Mouse (Mus musculus) adrenal gland, adult 2 months (tissue): Measurements from ENCODE around the gene Gm28038. TPM values are rescaled to one million over a fixed set of nuclear protein-coding genes. Genes with fewer than 3 reads are reported as not detected.

ENCODE experiments used
- DNase-seq: peaks from one replicate; pipeline ENCODE4 v3.0.0; 2021
- polyA plus RNA-seq: library from polyadenylated mRNA; depleted of rRNA; stranded (reverse); fragments of >200 nt; gene quantifications from 2 replicates; pipeline ENCODE4 v1.2.3, GENCODE M21; 2012
- total RNA-seq, 2 experiments: library from RNA; stranded (reverse); gene quantifications; 2 replicates each; pipeline ENCODE4 v1.2.3; 2021

Gm28038 gene
- total and polyA plus RNA-seq, 3 experiments = not detected

GRCm38 (mm10) chr2:30285416-30286181, 4.8 kb downstream of the Gm28038 start:
- DNase-seq = no peak

GRCm38 (mm10) chr2:30286192-30287026, 5.6 kb downstream of the Gm28038 start, which contains the start of the genes Dolk and Nup188:
Gene Dolk, minus strand, starts transcription at chr2:30286334.
Gene Nup188, plus strand, starts transcription at chr2:30286397.
- peak; percentile 97 for DNase-seq

GRCm38 (mm10) chr2:30287027-30287373, 6.2 kb downstream of the Gm28038 start:
- peak; percentile 21 for DNase-seq

GRCm38 (mm10) chr2:30299525-30299924, 18.7 kb downstream of the Gm28038 start:
- peak; percentile 34 for DNase-seq

- DNase-seq = no peak
Measured at GRCm38 (mm10) chr2:30299966-30300365, 19.1 kb downstream of the Gm28038 start.

- DNase-seq = no peak
Measured at GRCm38 (mm10) chr2:30306087-30306486, 25.2 kb downstream of the Gm28038 start.

GRCm38 (mm10) chr2:30309351-30309750, 28.5 kb downstream of the Gm28038 start:
- DNase-seq = no peak

GRCm38 (mm10) chr2:30311481-30311880, 30.6 kb downstream of the Gm28038 start:
- DNase-seq = peak; percentile 70

- no peak for DNase-seq
Measured at GRCm38 (mm10) chr2:30316136-30316535, 35.3 kb downstream of the Gm28038 start.

- no peak for DNase-seq
Measured at GRCm38 (mm10) chr2:30316955-30317354, 36.1 kb downstream of the Gm28038 start.

GRCm38 (mm10) chr2:30319260-30319659, 38.4 kb downstream of the Gm28038 start:
- no peak for DNase-seq

- DNase-seq = peak; percentile 67
Measured at GRCm38 (mm10) chr2:30323111-30323510, 42.3 kb downstream of the Gm28038 start.

- DNase-seq = peak; percentile 62
Measured at GRCm38 (mm10) chr2:30325296-30325695, 44.5 kb downstream of the Gm28038 start.

- DNase-seq = peak; percentile 66
Measured at GRCm38 (mm10) chr2:30327276-30327675, 46.4 kb downstream of the Gm28038 start.

- peak; percentile 31 for DNase-seq
Measured at GRCm38 (mm10) chr2:30328791-30329190, 47.9 kb downstream of the Gm28038 start.

- no peak for DNase-seq
Measured at GRCm38 (mm10) chr2:30335324-30335723, 54.5 kb downstream of the Gm28038 start.

- DNase-seq = no peak
Measured at GRCm38 (mm10) chr2:30336174-30336915, 55.5 kb downstream of the Gm28038 start.

GRCm38 (mm10) chr2:30337179-30337578, 56.3 kb downstream of the Gm28038 start:
- peak; percentile 89 for DNase-seq

GRCm38 (mm10) chr2:30342061-30342460, 61.2 kb downstream of the Gm28038 start:
- DNase-seq = no peak

- no peak for DNase-seq
Measured at GRCm38 (mm10) chr2:30342544-30342943, 61.7 kb downstream of the Gm28038 start.

GRCm38 (mm10) chr2:30343601-30344137, 62.8 kb downstream of the Gm28038 start:
- DNase-seq = peak; percentile 76
